Comparison of ENCODE assay signal across 1 mouse cellular context in the genomic region with DNA sequence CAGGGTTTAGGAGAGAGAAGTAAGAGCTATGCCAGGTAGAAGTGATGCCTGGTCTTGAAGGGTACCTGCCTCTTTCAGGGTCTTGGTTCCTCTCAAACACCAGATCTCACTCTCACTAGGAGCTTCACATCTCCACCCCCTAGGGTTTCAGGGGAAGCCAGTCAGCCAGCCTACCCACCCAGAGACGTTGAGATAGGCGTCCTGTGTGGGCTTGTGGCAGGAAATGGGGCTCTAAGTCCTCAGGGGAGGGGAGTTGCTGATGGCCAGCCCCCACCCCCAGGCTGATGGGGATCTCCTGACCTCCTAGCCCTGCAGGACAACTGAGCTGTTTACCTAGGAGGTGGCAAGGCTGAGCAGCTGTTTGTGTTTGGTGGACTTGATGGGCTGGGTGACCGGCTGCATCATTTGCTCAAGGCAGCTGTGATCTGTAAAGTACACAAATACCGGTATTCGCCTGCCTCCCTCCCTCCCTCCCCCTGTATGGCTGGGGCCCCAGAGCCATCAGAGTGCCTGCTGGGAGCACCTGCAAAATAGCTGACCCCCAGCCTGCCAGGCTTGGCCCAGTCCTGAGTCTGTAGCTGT.
TF ChIP-seq lines count a peak whose summit lies in the region.

No protein-coding gene starts in this region.

TF ChIP-seq in MEL, 35 proteins besides CTCF, POLR2A, EP300 and RAD21 (continued from another document):
- TF ChIP-seq NELFE (IDR thresholded peaks at IDR 0.05; ENCODE audit: low read depth, low read length) (0 out of 2 replicates have a peak, but pooled peaks have one; percentile 28), SIN3A (IDR thresholded peaks at IDR 0.05; ENCODE audit: low read length) (peak; percentile 66; the same call in 1 of the 2 replicates), MYB (IDR thresholded peaks at IDR 0.05; ENCODE audit: low read depth, low read length) (peak; percentile 46; the same call in 1 of the 2 replicates), RCOR1 (IDR thresholded peaks at IDR 0.05; ENCODE audit: low read depth, low read length) (peak; percentile 18; the same call in 1 of the 2 replicates), MAZ (IDR thresholded peaks at IDR 0.05; ENCODE audit: low read depth, low read length) (peak; percentile 72; the same call in 1 of the 2 replicates), ETS1 (IDR thresholded peaks at IDR 0.05; ENCODE audit: low read depth, low read length) (peak; percentile 8; the same call in 1 of the 2 replicates), CHD1 (IDR thresholded peaks at IDR 0.05; ENCODE audit: low read depth, low read length) (no peak)
